Mouse (Mus musculus) olfactory bulb, adult 2 months (tissue): ENCODE results near the gene Ddx54. TPM values are rescaled to one million over a fixed set of nuclear protein-coding genes. Genes with fewer than 3 reads are reported as not detected.
A peak's percentile ranks its signal among the peaks of the same experiment; 100 is the strongest.

Experiments used
- H3K27ac ChIP-seq: fragments of 200-500 bp; 2 replicates; pipeline ENCODE4 v1.5.1; 2012; ENCODE audit warnings: low read depth, low read length; ENCODE audit not compliant: insufficient read depth
- H3K4me1 ChIP-seq: fragments of 200-500 bp; 2 replicates; pipeline ENCODE4 v1.6.1; 2012; ENCODE audit warnings: low read length; ENCODE audit not compliant: control insufficient read depth, insufficient read depth
- H3K4me3 ChIP-seq: fragments of 200-500 bp; 2 replicates; pipeline ENCODE4 v1.5.1; 2012; ENCODE audit warnings: mild to moderate bottlenecking, low read depth, low read length, moderate library complexity; ENCODE audit not compliant: insufficient read depth
- CTCF ChIP-seq: fragments of 200-500 bp; IDR thresholded peaks from 2 replicates; pipeline ENCODE4 v1.5.1; 2012; ENCODE audit warnings: low read depth, mild to moderate bottlenecking, low read length, moderate library complexity; ENCODE audit not compliant: insufficient read depth
- POLR2A ChIP-seq: fragments of 200-500 bp; IDR thresholded peaks from 2 replicates; pipeline ENCODE4 v1.6.1; 2012; ENCODE audit warnings: mild to moderate bottlenecking, low read depth, low read length, moderate library complexity; ENCODE audit not compliant: insufficient read depth
- WGBS: fragments of 180-500 bp; shearing (Covaris S2); methylation state at CpG from one replicate; pipeline ENCODE4 v1.1.7; 2018; 5-methylcytosine and 5-hydroxymethylcytosine counted together
- polyA plus RNA-seq: library from polyadenylated mRNA; stranded (reverse); fragments of >200 nt; gene quantifications from 2 replicates; pipeline ENCODE4 v1.2.4, GENCODE M21; 2012; ENCODE audit warnings: low replicate concordance; ENCODE audit not compliant: missing spikeins, insufficient read depth, insufficient read length

Gene Ddx54
- polyA plus RNA-seq, 1 experiment, result not detected

GRCm38 (mm10) chr5:120631128-120631527, 18.6 kb downstream of the Ddx54 start:
- no peak overlapping the region for H3K27ac ChIP-seq
- 13% methylated on average over 29 of the region's 29 CpGs for WGBS
- H3K4me3 ChIP-seq, result peak overlapping the region; percentile 20; the same call in 1 of the 2 replicates
- H3K4me1 ChIP-seq, result peaks cover 9% of the 10 kb centered on the region
- TF ChIP-seq POLR2A, result no peak
- no peak; the same call in 1 of the 2 replicates for TF ChIP-seq CTCF

GRCm38 (mm10) chr5:120631892-120632291, 19.4 kb downstream of the Ddx54 start:
- no peak for TF ChIP-seq POLR2A
- no peak for TF ChIP-seq CTCF
- H3K27ac ChIP-seq, result no peak overlapping the region
- WGBS, result 92% methylated on average over 5 of the region's 5 CpGs

GRCm38 (mm10) chr5:120634131-120634530, 21.6 kb downstream of the Ddx54 start, which contains the start of gene Cfap73:
Gene Cfap73 (minus strand): TSS chr5:120634235.
- no peak for TF ChIP-seq CTCF
- no peak for TF ChIP-seq POLR2A
- WGBS, result 69% methylated on average over 9 of the region's 9 CpGs
- H3K4me1 ChIP-seq, result peaks cover 9% of the 10 kb centered on the region
- H3K4me3 ChIP-seq, result no peak within 1 kb of the TSS
- H3K27ac ChIP-seq, result no peak within 1 kb of the TSS

More at GRCm38 (mm10) chr5:120631892-120632291, 19.4 kb downstream of the Ddx54 start:
- Histone ChIP-seq H3K4me3 (no peak overlapping the region), H3K4me1 (peaks cover 9% of the 10 kb centered on the region)

GRCm38 (mm10) chr5:120634860-120635259, 22.3 kb downstream of the Ddx54 start:
- Histone ChIP-seq H3K4me3 (no peak overlapping the region), H3K27ac (no peak overlapping the region), H3K4me1 (peaks cover 9% of the 10 kb centered on the region)
- TF ChIP-seq POLR2A, result no peak
- WGBS, result 64% methylated on average over 5 of the region's 5 CpGs

- H3K27ac ChIP-seq, result peak overlapping the region; percentile 1; the same call in 1 of the 2 replicates
- TF ChIP-seq CTCF (no peak), POLR2A (no peak)
- WGBS, result 83% methylated on average over 5 of the region's 5 CpGs
- no peak overlapping the region for H3K4me3 ChIP-seq
- peaks cover 9% of the 10 kb centered on the region for H3K4me1 ChIP-seq
Observed at GRCm38 (mm10) chr5:120635633-120636032, 23.1 kb downstream of the Ddx54 start.

GRCm38 (mm10) chr5:120640094-120640493, 27.6 kb downstream of the Ddx54 start:
- WGBS, result 91% methylated on average over 7 of the region's 7 CpGs
- TF ChIP-seq CTCF (no peak), POLR2A (no peak)
- peaks cover 10% of the 10 kb centered on the region for H3K4me1 ChIP-seq
- H3K27ac ChIP-seq, result no peak overlapping the region
- H3K4me3 ChIP-seq, result no peak overlapping the region

GRCm38 (mm10) chr5:120643365-120644085, 31.0 kb downstream of the Ddx54 start:
- no peak for TF ChIP-seq CTCF
- TF ChIP-seq POLR2A, result no peak
- peaks cover 13% of the 10 kb centered on the region for H3K4me1 ChIP-seq
- no peak overlapping the region for H3K4me3 ChIP-seq
- no peak overlapping the region for H3K27ac ChIP-seq
- WGBS, result 55% methylated on average over 14 of the region's 14 CpGs

- no peak for TF ChIP-seq CTCF
- TF ChIP-seq POLR2A, result no peak
- H3K4me1 ChIP-seq, result peaks cover 19% of the 10 kb centered on the region
- H3K27ac ChIP-seq, result no peak overlapping the region
- 83% methylated on average over 3 of the region's 3 CpGs for WGBS
- no peak overlapping the region for H3K4me3 ChIP-seq
Observed at GRCm38 (mm10) chr5:120644227-120644626, 31.7 kb downstream of the Ddx54 start.

GRCm38 (mm10) chr5:120645851-120646250, 33.3 kb downstream of the Ddx54 start:
- H3K4me1 ChIP-seq, result peaks cover 25% of the 10 kb centered on the region
- no peak overlapping the region for H3K27ac ChIP-seq
- WGBS, result 29% methylated on average over 6 of the region's 6 CpGs
- no peak overlapping the region for H3K4me3 ChIP-seq
- TF ChIP-seq CTCF (no peak), POLR2A (no peak)

GRCm38 (mm10) chr5:120647361-120647760, 34.8 kb downstream of the Ddx54 start:
- 77% methylated on average over 4 of the region's 4 CpGs for WGBS
- Histone ChIP-seq H3K27ac (no peak overlapping the region), H3K4me3 (no peak overlapping the region), H3K4me1 (peaks cover 25% of the 10 kb centered on the region)
- no peak for TF ChIP-seq CTCF
- TF ChIP-seq POLR2A, result no peak
